In the genomic region with DNA sequence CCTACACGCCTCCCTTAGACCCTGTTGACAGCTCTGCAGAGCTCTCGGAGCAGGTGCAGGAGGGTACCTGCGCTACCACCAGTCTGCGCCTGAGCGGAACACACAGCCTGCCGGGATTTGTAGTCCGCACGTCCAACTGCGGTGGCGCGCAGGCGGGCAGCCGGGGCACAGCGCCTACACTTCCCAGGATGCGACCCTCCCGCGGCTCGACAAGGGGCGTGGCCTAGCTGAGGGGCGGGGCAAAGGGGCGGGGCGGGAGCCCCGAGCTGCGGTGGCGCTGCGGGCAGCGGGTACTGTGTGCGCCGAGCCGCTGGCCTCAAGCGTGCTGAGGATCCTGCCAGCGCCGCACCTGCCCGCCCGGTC, we compare ENCODE assay signal across 8 mouse cellular contexts. TPM values are rescaled to one million over a fixed set of nuclear protein-coding genes. Genes with fewer than 3 reads are reported as not detected.
DNase-seq lines count a peak whose midpoint lies in the region; ATAC-seq lines count a peak whose summit lies in the region.

A gene (plus strand): TSS at position 242 of the 363 bp plus-strand sequence.

- peak within 1 kb of the TSS; percentile 55 for H3K4me3 ChIP-seq in intestine, embryonic 16.5 days (ENCODE audit: low read length)

- H3K4me2 ChIP-seq in intestine, embryonic 16.5 days (ENCODE audit: low read depth, low read length) = peak within 1 kb of the TSS; percentile 96

- no peaks in the 10 kb centered on the region for H3K9me3 ChIP-seq in intestine, embryonic 16.5 days (ENCODE audit: control insufficient read depth, low read length)

- intact Hi-C loops in left cerebral cortex, postnatal 25 days (cut with DNase I) = loop anchor here (1.0 to 5.0 kb wide), 5 partner anchors 31 to 101 kb away; no protein-coding TSS in a partner anchor

- H3K27ac ChIP-seq in intestine, embryonic 16.5 days (ENCODE audit: low read length) = peak within 1 kb of the TSS; percentile 65; the same call in 1 of the 2 replicates

- peak; percentile 91 for DNase-seq in adrenal gland, adult 8-10 months
- peak; percentile 88 for DNase-seq in embryo, embryonic 11.5 days (ENCODE audit: low read depth, low spot score)
- DNase-seq in gonadal fat pad, adult 2 months (ENCODE audit: low read depth) = no peak
- peak; percentile 96 to 98 for DNase-seq in left cerebral cortex, postnatal 25 days (ENCODE audit: low spot score in 2 of 2)
- peak; percentile 94 for DNase-seq in mesoderm, embryonic 11.5 days (ENCODE audit: low read depth, low spot score)
- peak; percentile 97 for DNase-seq in right cerebral cortex, postnatal 25 days
- peak; percentile 80 to 91 for DNase-seq in urinary bladder, postnatal 36 days (ENCODE audit: low spot score in 2 of 2)

- under 1% methylated on average over 34 of the region's 35 CpGs for WGBS in intestine, embryonic 16.5 days

- 0 out of 2 replicates have a peak, but pooled peaks cover 4% of the 10 kb centered on the region for H3K4me1 ChIP-seq in intestine, embryonic 16.5 days (ENCODE audit: control insufficient read depth, insufficient read depth, low read length)

- H3K36me3 ChIP-seq in intestine, embryonic 16.5 days (ENCODE audit: control insufficient read depth, insufficient read depth, low read length) = no peaks in the 10 kb centered on the region

- peak; percentile 97 for ATAC-seq in intestine, embryonic 16.5 days

- peaks cover 13% of the 10 kb centered on the region for H3K27me3 ChIP-seq in intestine, embryonic 16.5 days (replicated peaks; ENCODE audit: control insufficient read depth, insufficient read depth, low read length)

- H3K9ac ChIP-seq in intestine, embryonic 16.5 days (ENCODE audit: low read depth, low read length) = peak within 1 kb of the TSS; percentile 61

RNA-seq across cellular contexts. Expression of the gene that starts here (rescaled TPM):
- total RNA-seq in adrenal gland, adult 8-10 months (2022) = 10 to 100 TPM in 2 of 4 experiments, 1 to 10 TPM in 2; 4.4 to 21.5 (median 11.4) TPM
- polyA plus RNA-seq in gonadal fat pad, adult 2 months (2012; rRNA removed) = 18.3 and 20.7 TPM in 2 replicates
- polyA plus RNA-seq in intestine, embryonic 16.5 days (2015; fragmentation: Nextera tagmentation; extraction: Ambion mirVana) = 5.4 and 5.7 TPM in 2 replicates
- 100 to 1,000 TPM; 175 to 209 TPM for total RNA-seq in left cerebral cortex, postnatal 25 days (2021)

Comparison
In these comparisons a context has a peak if more than half of its experiments do, and no peak if none do; other contexts are left out.
1. RNA of the gene that starts here (total RNA-seq): 175 to 209 TPM in left cerebral cortex, postnatal 25 days; 4.4 to 21.5 TPM in adrenal gland, adult 8-10 months; every median in the first group is over 4 times any median in the second.